Mouse (Mus musculus): ENCODE results near the gene 1700028J19Rik. TPM values are rescaled to one million over a fixed set of nuclear protein-coding genes. Genes with fewer than 3 reads are reported as not detected.
A peak's percentile ranks its signal among the peaks of the same experiment; 100 is the strongest.
"Not testable (repeated sequence)": the region's sequence is repeated elsewhere in the genome, so short reads cannot be mapped to it uniquely, and the experiment has no call there.

The 1700028J19Rik gene
- polyA plus RNA-seq, 1 experiment from 2014 or later = 1.8 TPM

DNA sequence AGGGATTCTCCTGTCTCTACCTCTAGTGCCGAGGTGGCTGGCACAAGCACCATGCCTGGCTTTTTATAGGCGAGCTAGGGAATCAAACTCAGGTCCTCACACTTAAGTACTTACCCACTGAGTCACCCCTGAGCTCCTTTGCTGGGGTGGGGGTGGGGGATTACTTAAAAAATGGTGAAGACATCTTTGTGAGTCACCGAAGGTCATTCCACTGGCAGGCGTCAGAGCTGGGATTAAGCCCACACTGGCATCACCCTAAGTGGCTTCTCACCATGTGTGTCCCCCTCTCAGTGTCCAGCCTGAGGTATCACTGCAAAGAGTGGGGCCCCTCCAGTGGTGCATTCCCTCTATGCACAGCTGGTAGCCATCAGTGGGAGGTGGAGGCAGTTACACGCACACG is 13.9 kb upstream of the 1700028J19Rik start:
- 68% methylated on average over 6 of the region's 6 CpGs for WGBS
- no peak overlapping the region for H3K27ac ChIP-seq (replicated peaks; ENCODE audit: low read depth, low read length)
- ATAC-seq (ENCODE audit: low FRiP score, low TSS enrichment) = no peak

DNA sequence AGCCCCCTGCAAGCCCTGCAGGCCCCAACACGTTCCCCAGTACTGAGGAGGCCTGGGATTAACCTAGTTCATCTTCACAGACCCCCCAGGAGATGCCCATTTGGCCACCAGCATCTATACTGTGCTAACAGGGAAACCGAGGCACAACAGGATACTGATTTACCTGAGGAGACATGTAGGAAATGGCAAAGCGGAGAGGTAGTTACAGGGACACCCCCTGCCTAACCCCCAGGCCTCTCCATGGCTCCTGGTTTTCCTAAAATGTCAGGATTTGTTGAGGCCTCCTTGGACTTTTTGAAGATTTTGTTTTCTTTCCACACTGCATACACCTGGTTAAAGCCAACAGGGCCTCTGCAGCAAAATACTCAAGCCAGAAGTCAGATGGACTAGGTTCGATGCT is 10.8 kb upstream of the 1700028J19Rik start, which contains the start of gene Acp4:
Gene Acp4 (minus strand): TSS at position 101 of the 400 bp plus-strand sequence.
- 80% methylated on average over 4 of the region's 4 CpGs for WGBS
- no peaks in the 10 kb centered on the region for H3K4me1 ChIP-seq (ENCODE audit: control insufficient read depth, insufficient read depth, low read length)
- peaks cover 18% of the 10 kb centered on the region for H3K36me3 ChIP-seq (ENCODE audit: control insufficient read depth, insufficient read depth, low read length)
- H3K9me3 ChIP-seq (ENCODE audit: control insufficient read depth, low read length) = no peaks in the 10 kb centered on the region
- no peak within 1 kb of the TSS for H3K27ac ChIP-seq (replicated peaks; ENCODE audit: low read depth, low read length)
- no peaks in the 10 kb centered on the region for H3K27me3 ChIP-seq (ENCODE audit: control insufficient read depth, insufficient read depth, low read length)
- no peak for DNase-seq
- no peak within 1 kb of the TSS for H3K9ac ChIP-seq (replicated peaks; ENCODE audit: low read length)
- H3K4me3 ChIP-seq (replicated peaks; ENCODE audit: low read depth, low read length) = no peak within 1 kb of the TSS
- no peak within 1 kb of the TSS for H3K4me2 ChIP-seq (ENCODE audit: low read length)
- 0 out of 2 replicates have a peak, but pooled peaks have one; percentile 18 for ATAC-seq (ENCODE audit: low FRiP score, low TSS enrichment)

More for the DNA sequence above, 13.9 kb upstream of the 1700028J19Rik start:
- Histone ChIP-seq H3K27me3 (ENCODE audit: control insufficient read depth, insufficient read depth, low read length) (no peaks in the 10 kb centered on the region), H3K9me3 (ENCODE audit: control insufficient read depth, low read length) (no peaks in the 10 kb centered on the region), H3K4me1 (ENCODE audit: control insufficient read depth, insufficient read depth, low read length) (peaks cover 6% of the 10 kb centered on the region; the same call in 1 of the 2 replicates), H3K4me2 (ENCODE audit: low read length) (no peak overlapping the region), H3K9ac (replicated peaks; ENCODE audit: low read length) (no peak overlapping the region), H3K4me3 (replicated peaks; ENCODE audit: low read depth, low read length) (no peak overlapping the region), H3K36me3 (ENCODE audit: control insufficient read depth, insufficient read depth, low read length) (no peaks in the 10 kb centered on the region)
- no peak for DNase-seq

DNA sequence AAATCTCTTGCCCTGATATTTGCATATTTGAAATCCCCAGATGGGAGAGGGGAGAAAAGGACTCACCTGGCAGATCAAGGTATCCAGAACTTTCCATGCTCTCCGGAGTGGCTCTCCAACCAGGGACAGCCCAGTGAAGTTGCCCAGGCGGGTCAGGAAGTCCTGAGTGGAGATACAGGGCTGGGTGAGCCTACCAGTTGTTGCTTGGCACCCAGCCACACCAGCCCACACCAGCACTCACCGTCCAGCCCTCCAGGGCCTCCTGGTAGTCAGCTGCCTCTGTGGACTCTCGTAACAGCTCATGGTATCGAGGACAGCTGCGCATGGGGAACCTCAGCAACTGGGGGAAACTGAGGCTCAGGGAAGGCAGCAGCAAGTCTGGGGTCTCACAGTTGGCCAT is 8.4 kb upstream of the 1700028J19Rik start:
- H3K4me1 ChIP-seq (ENCODE audit: control insufficient read depth, insufficient read depth, low read length) = no peaks in the 10 kb centered on the region
- no peaks in the 10 kb centered on the region for H3K9me3 ChIP-seq (ENCODE audit: control insufficient read depth, low read length)
- no peak overlapping the region for H3K4me3 ChIP-seq (replicated peaks; ENCODE audit: low read depth, low read length)
- 88% methylated on average over 6 of the region's 6 CpGs for WGBS
- H3K36me3 ChIP-seq (ENCODE audit: control insufficient read depth, insufficient read depth, low read length) = peaks cover 38% of the 10 kb centered on the region
- no peak overlapping the region for H3K9ac ChIP-seq (replicated peaks; ENCODE audit: low read length)
- H3K27ac ChIP-seq (replicated peaks; ENCODE audit: low read depth, low read length) = no peak overlapping the region
- ATAC-seq (ENCODE audit: low FRiP score, low TSS enrichment) (no peak), DNase-seq (no peak)
- H3K4me2 ChIP-seq (ENCODE audit: low read length) = no peak overlapping the region
- no peaks in the 10 kb centered on the region for H3K27me3 ChIP-seq (ENCODE audit: control insufficient read depth, insufficient read depth, low read length)

DNA sequence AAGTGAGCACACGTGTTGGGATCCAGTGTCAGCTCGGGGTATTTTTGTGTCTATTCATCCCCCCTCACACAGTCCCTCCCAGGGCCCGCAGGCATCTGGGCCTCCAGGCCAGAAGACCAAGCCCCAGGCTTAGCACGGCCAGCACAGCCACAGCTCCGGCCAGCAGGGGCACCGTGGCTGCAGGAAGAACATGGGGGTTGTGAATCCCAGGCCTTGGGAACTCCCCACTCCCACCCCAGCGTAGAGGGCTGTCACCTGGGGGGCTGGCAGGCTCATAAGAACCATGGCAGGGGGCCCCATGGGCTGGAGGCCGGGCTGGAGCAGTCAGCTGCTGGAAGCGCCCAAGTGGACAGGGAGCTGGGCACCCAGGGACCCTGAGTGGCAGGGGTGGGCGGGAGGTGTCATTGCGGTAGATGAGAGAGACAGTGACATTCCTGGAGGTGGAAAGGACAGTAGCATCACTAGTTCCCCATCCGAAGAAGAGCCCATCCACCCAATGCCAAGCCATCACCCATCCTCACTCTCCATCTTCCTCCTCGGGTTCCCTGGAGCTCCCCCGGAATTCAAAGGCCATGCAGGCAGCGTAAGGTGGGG is 6.6 kb upstream of the 1700028J19Rik start:
- DNase-seq = no peak
- no peak overlapping the region for H3K4me2 ChIP-seq (ENCODE audit: low read length)
- no peak for ATAC-seq (ENCODE audit: low FRiP score, low TSS enrichment)
- H3K27me3 ChIP-seq (ENCODE audit: control insufficient read depth, insufficient read depth, low read length) = no peaks in the 10 kb centered on the region
- H3K9me3 ChIP-seq (ENCODE audit: control insufficient read depth, low read length) = no peaks in the 10 kb centered on the region
- H3K4me3 ChIP-seq (replicated peaks; ENCODE audit: low read depth, low read length) = no peak overlapping the region
- no peak overlapping the region for H3K27ac ChIP-seq (replicated peaks; ENCODE audit: low read depth, low read length)
- no peak overlapping the region for H3K9ac ChIP-seq (replicated peaks; ENCODE audit: low read length)
- H3K4me1 ChIP-seq (ENCODE audit: control insufficient read depth, insufficient read depth, low read length) = 0 out of 2 replicates have a peak, but pooled peaks cover 3% of the 10 kb centered on the region
- WGBS = 71% methylated on average over 15 of the region's 15 CpGs
- H3K36me3 ChIP-seq (ENCODE audit: control insufficient read depth, insufficient read depth, low read length) = peaks cover 52% of the 10 kb centered on the region

DNA sequence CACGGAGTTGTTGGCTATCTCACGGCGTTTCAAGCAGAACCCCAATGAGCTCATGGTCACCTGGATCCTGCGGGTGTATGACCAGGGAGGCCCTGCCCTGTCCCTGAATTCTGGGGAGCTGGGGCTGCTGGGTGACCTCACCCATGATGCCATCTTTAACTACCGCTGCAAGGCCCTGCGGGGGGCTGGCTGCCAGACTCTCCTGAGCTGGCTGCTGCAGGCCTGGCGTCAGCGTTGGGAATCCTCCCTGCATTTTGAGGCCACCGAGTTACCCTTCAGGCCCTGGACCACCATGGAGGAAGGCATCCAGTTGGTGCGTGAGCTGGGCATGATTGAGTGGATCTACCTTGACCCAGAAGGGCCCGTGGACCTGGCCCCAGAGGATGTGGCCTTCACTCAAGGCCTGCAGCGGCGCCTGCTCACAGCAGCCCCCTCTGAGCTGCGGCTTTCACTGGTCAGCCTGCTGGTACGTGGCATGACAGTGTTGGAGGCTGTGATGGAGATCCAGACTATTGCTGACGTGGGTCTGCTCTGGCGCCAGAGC is 4.3 kb upstream of the 1700028J19Rik start:
- not testable (repeated sequence) for H3K4me1 ChIP-seq (ENCODE audit: control insufficient read depth, insufficient read depth, low read length); ATAC-seq (ENCODE audit: low FRiP score, low TSS enrichment); H3K9ac ChIP-seq (replicated peaks; ENCODE audit: low read length); H3K27me3 ChIP-seq (ENCODE audit: control insufficient read depth, insufficient read depth, low read length); H3K27ac ChIP-seq (replicated peaks; ENCODE audit: low read depth, low read length); DNase-seq; H3K9me3 ChIP-seq (ENCODE audit: control insufficient read depth, low read length); H3K4me3 ChIP-seq (replicated peaks; ENCODE audit: low read depth, low read length); H3K4me2 ChIP-seq (ENCODE audit: low read length)
- WGBS = 91% methylated on average over 17 of the region's 17 CpGs
- H3K36me3 ChIP-seq (ENCODE audit: control insufficient read depth, insufficient read depth, low read length) = peaks cover 52% of the 10 kb centered on the region

DNA sequence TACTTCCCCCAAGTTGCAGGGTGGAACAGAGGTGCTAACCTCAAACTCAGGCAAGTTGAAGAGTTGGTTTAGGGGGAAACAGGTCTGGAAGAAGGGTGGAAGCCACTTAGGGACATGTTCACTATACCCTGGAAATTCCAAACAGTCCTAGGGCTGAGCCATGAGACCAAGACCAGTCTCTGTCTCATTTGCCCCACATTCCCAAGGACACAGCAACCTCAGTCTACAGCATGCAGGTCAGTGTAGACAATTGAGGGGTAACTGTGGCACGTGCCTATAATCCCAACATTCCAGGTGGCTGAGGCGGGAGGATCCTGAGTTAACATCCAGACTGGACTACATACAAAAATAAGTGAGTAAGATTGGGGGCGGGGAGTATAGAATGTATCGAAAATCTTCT is 2.8 kb upstream of the 1700028J19Rik start:
- Histone ChIP-seq H3K4me1 (ENCODE audit: control insufficient read depth, insufficient read depth, low read length) (peaks cover 13% of the 10 kb centered on the region), H3K36me3 (ENCODE audit: control insufficient read depth, insufficient read depth, low read length) (peaks cover 52% of the 10 kb centered on the region)
- no peak for DNase-seq

DNA sequence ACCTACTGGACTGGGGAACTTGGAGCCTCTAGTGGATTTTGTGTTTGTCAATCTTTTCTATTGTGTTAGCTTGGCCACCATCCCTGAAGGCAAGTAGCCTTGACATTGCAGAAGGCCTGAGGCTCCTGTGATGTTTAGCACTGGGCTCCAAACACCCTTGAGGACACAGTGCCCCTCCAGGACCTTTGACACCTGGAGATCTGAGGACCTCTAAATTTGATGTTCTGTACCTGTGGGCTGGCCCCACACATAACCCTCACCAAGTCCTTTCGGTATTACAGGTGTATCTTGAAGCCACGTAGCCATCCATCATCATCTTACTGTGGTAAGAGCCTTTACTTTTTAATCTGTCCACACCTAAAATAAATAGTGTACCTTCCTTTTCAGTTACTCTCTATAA is 1.5 kb upstream of the 1700028J19Rik start:
- ATAC-seq (ENCODE audit: low FRiP score, low TSS enrichment) = no peak
- DNase-seq = no peak
- no peaks in the 10 kb centered on the region for H3K9me3 ChIP-seq (ENCODE audit: control insufficient read depth, low read length)
- H3K4me1 ChIP-seq (ENCODE audit: control insufficient read depth, insufficient read depth, low read length) = peaks cover 13% of the 10 kb centered on the region
- no peaks in the 10 kb centered on the region for H3K27me3 ChIP-seq (ENCODE audit: control insufficient read depth, insufficient read depth, low read length)
- WGBS = 93% methylated on average over 2 of the region's 2 CpGs
- peak overlapping the region; percentile 79 for H3K4me2 ChIP-seq (ENCODE audit: low read length)
- H3K9ac ChIP-seq (replicated peaks; ENCODE audit: low read length) = peak overlapping the region; percentile 94; the same call in 1 of the 2 replicates
- peaks cover 41% of the 10 kb centered on the region for H3K36me3 ChIP-seq (ENCODE audit: control insufficient read depth, insufficient read depth, low read length)
- no peak overlapping the region for H3K27ac ChIP-seq (replicated peaks; ENCODE audit: low read depth, low read length)
- H3K4me3 ChIP-seq (replicated peaks; ENCODE audit: low read depth, low read length) = peak overlapping the region; percentile 91

More for the DNA sequence above, 2.8 kb upstream of the 1700028J19Rik start:
- Histone ChIP-seq H3K9ac (replicated peaks; ENCODE audit: low read length) (no peak overlapping the region), H3K27ac (replicated peaks; ENCODE audit: low read depth, low read length) (no peak overlapping the region), H3K4me2 (ENCODE audit: low read length) (no peak overlapping the region), H3K9me3 (ENCODE audit: control insufficient read depth, low read length) (no peaks in the 10 kb centered on the region), H3K27me3 (ENCODE audit: control insufficient read depth, insufficient read depth, low read length) (no peaks in the 10 kb centered on the region), H3K4me3 (replicated peaks; ENCODE audit: low read depth, low read length) (no peak overlapping the region)
- WGBS = 91% methylated on average over 4 of the region's 4 CpGs
- ATAC-seq (ENCODE audit: low FRiP score, low TSS enrichment) = no peak

DNA sequence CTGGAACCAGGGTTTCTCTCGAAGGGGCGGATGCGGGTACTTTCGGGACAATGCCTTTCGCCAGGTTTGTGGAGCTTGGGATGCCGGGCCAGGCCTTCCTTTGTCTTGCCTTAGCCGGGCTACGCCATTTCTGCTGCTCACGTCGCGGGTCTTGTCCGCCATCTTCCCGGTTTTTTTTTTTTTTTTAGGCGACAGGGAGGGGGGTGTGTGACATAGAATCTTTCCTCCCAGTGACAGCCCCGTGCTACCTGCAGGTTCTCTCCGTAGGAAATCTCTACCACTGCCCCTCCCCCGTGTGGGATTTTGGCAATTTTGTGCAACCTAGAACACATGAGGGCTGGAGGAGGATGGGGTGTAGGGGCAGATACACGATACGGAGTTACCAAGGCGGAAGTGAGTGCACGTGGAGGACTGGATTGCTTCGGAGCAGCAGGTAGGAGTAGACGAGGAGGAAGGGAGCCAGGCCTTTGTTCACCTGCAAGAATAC is 532 bp upstream of the 1700028J19Rik start:
- WGBS = under 1% methylated on average over 22 of the region's 23 CpGs
- H3K36me3 ChIP-seq (ENCODE audit: control insufficient read depth, insufficient read depth, low read length) = peaks cover 32% of the 10 kb centered on the region
- DNase-seq (peak; percentile 79), ATAC-seq (ENCODE audit: low FRiP score, low TSS enrichment) (peak; percentile 41)
- H3K27me3 ChIP-seq (ENCODE audit: control insufficient read depth, insufficient read depth, low read length) = no peaks in the 10 kb centered on the region
- peak overlapping the region; percentile 95 for H3K27ac ChIP-seq (replicated peaks; ENCODE audit: low read depth, low read length)
- H3K4me2 ChIP-seq (ENCODE audit: low read length) = peak overlapping the region; percentile 79
- peaks cover 13% of the 10 kb centered on the region for H3K4me1 ChIP-seq (ENCODE audit: control insufficient read depth, insufficient read depth, low read length)
- peak overlapping the region; percentile 94 for H3K9ac ChIP-seq (replicated peaks; ENCODE audit: low read length)
- H3K9me3 ChIP-seq (ENCODE audit: control insufficient read depth, low read length) = no peaks in the 10 kb centered on the region
- H3K4me3 ChIP-seq (replicated peaks; ENCODE audit: low read depth, low read length) = peak overlapping the region; percentile 91

DNA sequence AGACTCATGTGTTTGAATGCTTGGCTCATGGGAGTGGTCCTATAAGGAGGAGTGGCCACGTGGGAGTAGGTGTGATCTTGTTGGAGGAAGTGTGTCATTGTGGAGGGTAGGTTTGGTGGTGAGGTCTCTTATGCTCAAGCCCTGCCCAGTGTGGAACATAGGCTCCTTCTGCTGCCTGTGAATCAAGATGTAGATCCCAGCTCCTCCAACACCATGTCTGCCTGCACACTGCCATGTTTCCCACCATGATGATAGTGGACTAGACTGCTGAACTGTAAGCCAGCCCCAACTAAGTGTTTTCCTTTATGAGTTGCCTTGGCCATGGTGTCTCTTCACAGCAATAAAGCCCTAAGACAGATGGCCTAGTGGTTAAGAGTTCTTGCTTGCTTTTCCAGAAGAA is 2.4 kb downstream of the 1700028J19Rik start:
- Histone ChIP-seq H3K4me1 (ENCODE audit: control insufficient read depth, insufficient read depth, low read length) (peaks cover 13% of the 10 kb centered on the region), H3K4me3 (replicated peaks; ENCODE audit: low read depth, low read length) (no peak overlapping the region), H3K9ac (replicated peaks; ENCODE audit: low read length) (no peak overlapping the region), H3K27ac (replicated peaks; ENCODE audit: low read depth, low read length) (no peak overlapping the region), H3K4me2 (ENCODE audit: low read length) (no peak overlapping the region), H3K9me3 (ENCODE audit: control insufficient read depth, low read length) (no peaks in the 10 kb centered on the region), H3K36me3 (ENCODE audit: control insufficient read depth, insufficient read depth, low read length) (peaks cover 7% of the 10 kb centered on the region), H3K27me3 (ENCODE audit: control insufficient read depth, insufficient read depth, low read length) (no peaks in the 10 kb centered on the region)
- ATAC-seq (ENCODE audit: low FRiP score, low TSS enrichment) (no peak), DNase-seq (no peak)
- 42% methylated on average over 1 of the region's 1 CpGs for WGBS

Data from midbrain, embryonic 14.5 days (tissue).